Mouse (Mus musculus): ENCODE measurements around the gene Cubn. TPM values are rescaled to one million over a fixed set of nuclear protein-coding genes. Genes with fewer than 3 reads are reported as not detected.

The Cubn gene
- total and polyA plus RNA-seq, 3 experiments = 0.03 TPM; not detected in 2

DNA sequence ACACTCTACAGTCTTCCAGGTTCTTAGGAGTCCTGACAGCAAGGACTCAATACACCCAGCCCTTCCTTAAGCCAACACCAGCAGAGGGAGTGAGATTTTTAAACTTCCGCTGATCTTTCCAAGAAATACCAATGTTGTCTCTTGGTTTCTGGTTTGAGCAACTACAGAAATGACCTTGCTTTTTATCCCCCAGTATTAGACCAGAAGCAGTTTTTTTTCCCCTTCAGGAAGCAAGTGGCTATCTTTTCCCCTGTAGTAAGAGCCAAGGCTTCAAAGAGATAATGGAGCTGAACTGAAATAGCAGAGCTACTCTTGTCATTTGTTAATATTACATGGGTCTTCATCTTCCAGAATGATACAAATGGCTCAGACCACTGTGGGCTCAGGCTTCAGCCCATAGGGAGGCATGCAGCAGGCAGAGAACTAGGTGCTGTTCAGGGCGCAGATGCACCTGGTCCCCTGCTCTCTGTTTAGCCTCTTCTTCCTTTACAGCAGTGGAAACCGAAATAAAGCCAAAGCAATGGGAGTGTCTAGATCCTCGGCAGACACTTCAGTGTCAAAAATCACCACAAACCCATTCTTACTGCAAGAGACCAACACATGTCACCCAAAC lies 222.8 kb downstream of the Cubn start (continued):
- TF ChIP-seq ELF1 (IDR thresholded peaks at IDR 0.05; ENCODE audit: low read depth, low read length) = 0 out of 2 replicates have a peak, but pooled peaks have one; percentile 6
- TF ChIP-seq JUND (IDR thresholded peaks at IDR 0.05; ENCODE audit: low read depth, low read length) = 0 out of 2 replicates have a peak, but pooled peaks have one; percentile 21
- TF ChIP-seq E2F4 (IDR thresholded peaks at IDR 0.05; ENCODE audit: borderline replicate concordance, low read depth, low read length) = no peak
- peak; percentile 66 for TF ChIP-seq TAL1 (IDR thresholded peaks at IDR 0.05; ENCODE audit: low read length)
- TF ChIP-seq MXI1 (IDR thresholded peaks at IDR 0.05; ENCODE audit: low read depth, low read length) = no peak
- 0 out of 2 replicates have a peak, but pooled peaks have one; percentile 54 for TF ChIP-seq CHD1 (IDR thresholded peaks at IDR 0.05; ENCODE audit: low read depth, low read length)
- no peak for TF ChIP-seq POLR2A (IDR thresholded peaks at IDR 0.05; ENCODE audit: control insufficient read depth in 1 of 2, insufficient read depth in 1 of 2, low read depth in 1 of 2, low read length in 2 of 2, poor library complexity in 1 of 2)
- no peak for TF ChIP-seq GABPA (IDR thresholded peaks at IDR 0.05; ENCODE audit: low read depth, low read length)
- 0 out of 2 replicates have a peak, but pooled peaks have one; percentile 31 for TF ChIP-seq MAX (IDR thresholded peaks at IDR 0.05; ENCODE audit: low read length)
- TF ChIP-seq NELFE (IDR thresholded peaks at IDR 0.05; ENCODE audit: low read depth, low read length) = no peak
- TF ChIP-seq EP300 (IDR thresholded peaks at IDR 0.05; ENCODE audit: low read depth in 1 of 2, low read length in 2 of 2) = peak; percentile 81 to 88
- TF ChIP-seq MYC (IDR thresholded peaks at IDR 0.05; ENCODE audit: low read depth, low read length) = 0 out of 2 replicates have a peak, but pooled peaks have one; percentile 27
- no peak for TF ChIP-seq RAD21 (IDR thresholded peaks at IDR 0.05; ENCODE audit: low read depth, low read length)
- no peak for TF ChIP-seq CHD2 (IDR thresholded peaks at IDR 0.05; ENCODE audit: low read length)
- 0 out of 2 replicates have a peak, but pooled peaks have one; percentile 27 for TF ChIP-seq BHLHE40 (IDR thresholded peaks at IDR 0.05; ENCODE audit: borderline replicate concordance, low read depth, low read length)
- TF ChIP-seq MEF2A (IDR thresholded peaks at IDR 0.05; ENCODE audit: extremely low read depth, insufficient replicate concordance, low read depth, low read length, poor library complexity, severe bottlenecking) = no peak
- no peak for TF ChIP-seq MAZ (IDR thresholded peaks at IDR 0.05; ENCODE audit: low read depth, low read length)
- TF ChIP-seq POLR2AphosphoS5 (IDR thresholded peaks at IDR 0.05; ENCODE audit: borderline replicate concordance, low read depth, low read length) = no peak
- no peak for TF ChIP-seq HCFC1 (IDR thresholded peaks at IDR 0.05; ENCODE audit: low read depth, low read length)
- no peak for TF ChIP-seq SMC3 (IDR thresholded peaks at IDR 0.05; ENCODE audit: low read depth, low read length)
- TF ChIP-seq USF2 (IDR thresholded peaks at IDR 0.05; ENCODE audit: borderline replicate concordance in 1 of 2, insufficient read depth in 1 of 2, low read depth in 1 of 2, low read length in 2 of 2) = no peak
- peak; percentile 64 for TF ChIP-seq ETS1 (IDR thresholded peaks at IDR 0.05; ENCODE audit: low read depth, low read length)
- no peak for TF ChIP-seq USF1 (IDR thresholded peaks at IDR 0.05; ENCODE audit: low read depth, low read length)

DNA sequence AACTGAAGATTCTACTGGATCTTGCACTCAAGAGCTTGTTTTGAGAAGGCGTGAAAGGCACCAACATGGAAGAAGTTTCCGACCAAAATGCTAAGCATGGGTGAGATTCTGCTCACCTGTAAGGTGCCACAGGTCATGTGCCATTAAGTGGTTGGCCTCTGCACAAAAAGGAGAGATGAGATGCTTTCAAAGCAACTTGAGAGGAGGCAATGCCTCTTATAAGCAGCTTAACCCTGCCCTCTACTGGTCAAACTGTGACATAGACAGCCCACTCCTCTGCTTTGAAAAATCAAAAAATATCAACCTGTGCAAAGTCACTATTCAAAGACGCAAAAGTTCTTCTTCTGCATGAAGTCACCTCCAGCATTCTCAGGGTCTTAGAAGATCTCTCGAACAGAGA lies 226.7 kb downstream of the Cubn start:
- peaks cover 1% of the 10 kb centered on the region; the same call in 1 of the 2 replicates for H3K79me2 ChIP-seq (ENCODE audit: control insufficient read depth, insufficient read depth, low read length, poor library complexity)

More for the DNA sequence above, 226.7 kb downstream of the Cubn start:
- Histone ChIP-seq H3K9me3 (replicated peaks; ENCODE audit: insufficient read depth, low read length) (no peaks in the 10 kb centered on the region), H3K4me3 (ENCODE audit: control insufficient read depth in 1 of 2, insufficient read depth in 1 of 2, low read depth in 2 of 2, low read length in 2 of 2) (no peak overlapping the region), H3K36me3 (ENCODE audit: control insufficient read depth in 1 of 2, insufficient read depth in 2 of 2, low read length in 2 of 2) (peaks cover 4 to 22% of the 10 kb centered on the region in 2 experiments), H3K27ac (ENCODE audit: control insufficient read depth, low read depth, low read length) (no peak overlapping the region), H3K27me3 (ENCODE audit: control insufficient read depth in 1 of 2, insufficient read depth in 2 of 2, low read length in 2 of 2) (no peaks in the 10 kb centered on the region), H3K9ac (ENCODE audit: control insufficient read depth, low read depth, low read length, poor library complexity, severe bottlenecking) (no peak overlapping the region), H3K4me1 (ENCODE audit: control insufficient read depth in 1 of 2, insufficient read depth in 2 of 2, low read length in 2 of 2) (peaks cover 16 to 18% of the 10 kb centered on the region in 2 experiments)
- peak; percentile 76 for TF ChIP-seq RAD21 (IDR thresholded peaks at IDR 0.05; ENCODE audit: low read depth, low read length)
- peak; percentile 58 for TF ChIP-seq ZC3H11A (IDR thresholded peaks at IDR 0.05; ENCODE audit: low read depth, low read length)
- peak; percentile 49 to 94 (median 83) for TF ChIP-seq CTCF (IDR thresholded peaks at IDR 0.05 in 2 of 3, conservative IDR thresholded peaks at IDR 0.05 in 1 of 3; ENCODE audit: control insufficient read depth in 1 of 3, insufficient read depth in 1 of 3, low read depth in 2 of 3, low read length in 3 of 3, poor library complexity in 1 of 3, severe bottlenecking in 1 of 3)
- TF ChIP-seq SMC3 (IDR thresholded peaks at IDR 0.05; ENCODE audit: low read depth, low read length) = peak; percentile 72
- TF ChIP-seq ELF1 (IDR thresholded peaks at IDR 0.05; ENCODE audit: low read depth, low read length) = no peak
- no peak for TF ChIP-seq GATA1 (IDR thresholded peaks at IDR 0.05; ENCODE audit: low read depth, low read length)
- DNase-seq (ENCODE audit: low read depth, low spot score) = peak; percentile 69
